Mouse (Mus musculus): ENCODE data around the gene 1700013F07Rik. TPM values are rescaled to one million over a fixed set of nuclear protein-coding genes. Genes with fewer than 3 reads are reported as not detected.

The 1700013F07Rik gene
- total and polyA plus RNA-seq, 3 experiments = 0.38 to 2.5 (median 0.94) TPM

GRCm38 (mm10) chr3:108518276-108518675 lies 15.7 kb upstream of the 1700013F07Rik start:
- Histone ChIP-seq H3K4me1 (ENCODE audit: control insufficient read depth in 1 of 2, insufficient read depth in 2 of 2) (no peaks in the 10 kb centered on the region), H3K36me3 (replicated peaks in 1 of 2; ENCODE audit: control insufficient read depth in 1 of 2, insufficient read depth in 1 of 2, low read length in 1 of 2) (no peaks in the 10 kb centered on the region), H3K9ac (ENCODE audit: insufficient read depth, low read depth) (no peak overlapping the region), H3K4me2 (ENCODE audit: insufficient read depth, low read depth, poor library complexity, severe bottlenecking) (no peak overlapping the region), H3K79me2 (replicated peaks; ENCODE audit: control insufficient read depth, extremely low read depth, insufficient read depth, poor library complexity, severe bottlenecking) (no peaks in the 10 kb centered on the region), H3K4me3 (replicated peaks in 1 of 3; ENCODE audit: low read depth in 2 of 3, low read length in 2 of 3, poor library complexity in 1 of 3) (no peak overlapping the region), H3K27me3 (replicated peaks) (peaks cover 7% of the 10 kb centered on the region), H3K9me3 (replicated peaks; ENCODE audit: low read length) (no peaks in the 10 kb centered on the region), H3K27ac (ENCODE audit: insufficient read depth, low read depth) (no peak overlapping the region)
- TF ChIP-seq MAZ (IDR thresholded peaks at IDR 0.05; ENCODE audit: low read depth, low read length) (no peak), USF1 (IDR thresholded peaks at IDR 0.05; ENCODE audit: low read depth, low read length) (no peak), ETS1 (conservative IDR thresholded peaks at IDR 0.05; ENCODE audit: low read depth, low read length) (no peak), JUN (IDR thresholded peaks at IDR 0.05; ENCODE audit: insufficient read depth, low read depth, low read length) (no peak), MYC (IDR thresholded peaks at IDR 0.05; ENCODE audit: low read depth, low read length) (no peak), SMC3 (IDR thresholded peaks at IDR 0.05; ENCODE audit: low read depth, low read length) (no peak), MXI1 (IDR thresholded peaks at IDR 0.05; ENCODE audit: low read depth, low read length) (no peak), ELF1 (IDR thresholded peaks at IDR 0.05; ENCODE audit: low read depth, low read length) (no peak), PAX5 (IDR thresholded peaks at IDR 0.05; ENCODE audit: low read length) (no peak), IRF4 (IDR thresholded peaks at IDR 0.05; ENCODE audit: low read depth, low read length) (no peak), CTCF (conservative IDR thresholded peaks at IDR 0.05 in 1 of 2, IDR thresholded peaks at IDR 0.05 in 1 of 2; ENCODE audit: low read depth in 2 of 2, low read length in 2 of 2) (no peak), ZMIZ1 (IDR thresholded peaks at IDR 0.05; ENCODE audit: low read depth, low read length) (no peak), NELFE (IDR thresholded peaks at IDR 0.05; ENCODE audit: low read depth, low read length) (no peak), ZNF384 (IDR thresholded peaks at IDR 0.05; ENCODE audit: low read depth, low read length) (no peak), BHLHE40 (IDR thresholded peaks at IDR 0.05; ENCODE audit: low read depth, low read length) (no peak)
- DNase-seq (ENCODE audit: extremely low read depth) = no peak
- in situ Hi-C loops (cut with MboI; ENCODE audit: low pct_ligation_motif_present, low pct_unique_long_range_greater_than_20kb, low sequenced_read_pairs) = no loop called here
- dilution Hi-C loops (cut with MboI; ENCODE audit: extremely low pct_ligation_motif_present, extremely low pct_unique_long_range_greater_than_20kb, low sequenced_read_pairs) = no loop called here

DNA sequence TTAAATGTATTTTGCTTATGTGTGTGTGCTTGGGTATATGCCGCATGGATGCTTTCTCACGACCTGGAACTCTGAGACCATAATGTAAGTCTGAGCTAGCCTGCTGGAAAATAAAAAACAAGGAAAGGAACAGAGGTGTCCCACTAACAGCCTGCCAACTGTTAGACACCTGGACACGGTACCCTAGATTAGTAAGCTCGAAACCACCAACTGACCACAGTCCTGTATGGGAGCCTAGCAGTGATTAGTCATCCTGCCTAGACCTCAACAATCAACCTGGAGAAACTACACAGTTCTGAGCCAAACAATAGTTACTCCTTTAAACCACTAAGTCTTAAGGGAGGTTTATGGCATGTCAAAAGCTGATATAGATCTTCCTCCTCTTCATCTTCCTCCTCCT lies 10.5 kb upstream of the 1700013F07Rik start:
- Histone ChIP-seq H3K36me3 (replicated peaks in 1 of 2; ENCODE audit: control insufficient read depth in 1 of 2, insufficient read depth in 1 of 2, low read length in 1 of 2) (no peaks in the 10 kb centered on the region), H3K4me2 (ENCODE audit: insufficient read depth, low read depth, poor library complexity, severe bottlenecking) (no peak overlapping the region; the same call in 1 of the 2 replicates), H3K9ac (ENCODE audit: insufficient read depth, low read depth) (no peak overlapping the region), H3K27me3 (replicated peaks) (peaks cover 10% of the 10 kb centered on the region), H3K9me3 (replicated peaks; ENCODE audit: low read length) (peaks cover 3% of the 10 kb centered on the region), H3K4me3 (replicated peaks in 1 of 3; ENCODE audit: low read depth in 2 of 3, low read length in 2 of 3, poor library complexity in 1 of 3) (no peak overlapping the region), H3K27ac (ENCODE audit: insufficient read depth, low read depth) (no peak overlapping the region), H3K4me1 (ENCODE audit: control insufficient read depth in 1 of 2, insufficient read depth in 2 of 2) (peaks cover 0 to 3% of the 10 kb centered on the region in 2 experiments; a peak in 1 of 4 replicates), H3K79me2 (replicated peaks; ENCODE audit: control insufficient read depth, extremely low read depth, insufficient read depth, poor library complexity, severe bottlenecking) (no peaks in the 10 kb centered on the region)
- in situ Hi-C loops (cut with MboI; ENCODE audit: low pct_ligation_motif_present, low pct_unique_long_range_greater_than_20kb, low sequenced_read_pairs) (no loop called here), dilution Hi-C loops (cut with MboI; ENCODE audit: extremely low pct_ligation_motif_present, extremely low pct_unique_long_range_greater_than_20kb, low sequenced_read_pairs) (no loop called here)
- DNase-seq (ENCODE audit: extremely low read depth) = no peak
- TF ChIP-seq IRF4 (IDR thresholded peaks at IDR 0.05; ENCODE audit: low read depth, low read length) (peak; percentile 80), MAZ (IDR thresholded peaks at IDR 0.05; ENCODE audit: low read depth, low read length) (no peak), JUN (IDR thresholded peaks at IDR 0.05; ENCODE audit: insufficient read depth, low read depth, low read length) (peak; percentile 57; the same call in 1 of the 2 replicates), RAD21 (IDR thresholded peaks at IDR 0.05; ENCODE audit: low read depth, low read length) (no peak), EP300 (IDR thresholded peaks at IDR 0.05; ENCODE audit: low read length) (peak; percentile 78), JUND (conservative IDR thresholded peaks at IDR 0.05; ENCODE audit: low read depth, low read length) (peak; percentile 46; the same call in 1 of the 2 replicates), HCFC1 (IDR thresholded peaks at IDR 0.05; ENCODE audit: low read depth, low read length) (peak; percentile 39; the same call in 1 of the 2 replicates)

Data from CH12.LX (cell line).